Mouse (Mus musculus) kidney, postnatal 25 days (tissue): ENCODE measurements at regions not wholly inside any gene's neighbourhood (a gene's known extent, or its start where the extent isn't known, plus 50 kb on each side); places are given as distances from the start of the nearest gene placed in this dataset.
A peak's percentile ranks its signal among the peaks of the same experiment; 100 is the strongest.

Experiments used
- DNase-seq, 2 experiments: peaks; one replicate each; pipeline ENCODE4 v3.0.0; 2021; ENCODE audit warnings: mixed read lengths in 2 of 2

DNA sequence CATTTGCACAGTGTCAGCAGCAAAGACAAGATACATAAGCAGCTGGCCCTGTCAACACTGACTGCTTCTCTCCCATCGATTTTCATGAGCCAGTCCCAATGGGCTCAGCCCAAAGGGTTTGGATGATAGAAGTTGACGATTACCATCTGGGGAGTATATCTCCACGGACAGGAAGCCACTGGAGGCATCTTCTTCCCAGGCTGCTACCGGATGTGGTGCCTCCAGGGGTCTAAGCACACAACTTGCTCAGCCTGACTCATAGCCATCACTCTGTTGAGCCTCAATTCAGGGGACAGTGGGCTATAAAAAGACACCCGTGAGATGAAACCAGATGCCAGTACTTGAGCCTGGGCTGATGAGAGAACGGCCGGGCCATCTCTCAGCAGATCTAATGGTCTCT lies 71.1 kb upstream of the Hif1a start:
- no peak for DNase-seq

DNA sequence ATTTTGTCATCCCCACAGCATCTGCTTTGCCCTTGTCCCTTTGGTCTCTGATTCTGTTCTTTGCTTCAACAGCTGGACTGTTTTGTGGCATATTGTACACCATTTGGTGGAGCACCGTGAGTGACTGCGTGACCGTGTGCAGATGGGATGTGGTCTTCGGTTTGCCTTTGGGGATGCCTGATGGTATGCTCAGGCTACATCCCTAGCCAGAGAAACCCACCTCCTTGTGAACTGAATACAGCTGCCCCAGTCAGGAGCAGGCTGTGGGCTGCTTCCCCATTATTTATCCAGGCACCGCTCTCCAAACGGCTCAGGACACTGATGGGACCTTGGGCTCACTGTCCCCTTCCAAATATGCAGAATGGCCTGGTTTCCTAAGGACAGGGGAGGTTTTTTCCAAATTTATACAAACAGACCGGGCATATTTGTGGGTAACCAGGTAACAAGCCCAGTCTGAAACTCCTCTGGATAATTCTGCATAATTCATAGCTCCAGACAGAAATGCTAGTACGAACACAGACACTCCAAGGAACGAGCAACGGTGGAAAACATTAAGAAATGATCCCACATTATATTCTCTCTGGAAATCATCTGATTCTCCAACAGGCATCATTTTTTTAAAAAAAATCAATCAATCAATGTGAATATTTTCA lies 70.5 kb upstream of the Hif1a start:
- DNase-seq = no peak

DNA sequence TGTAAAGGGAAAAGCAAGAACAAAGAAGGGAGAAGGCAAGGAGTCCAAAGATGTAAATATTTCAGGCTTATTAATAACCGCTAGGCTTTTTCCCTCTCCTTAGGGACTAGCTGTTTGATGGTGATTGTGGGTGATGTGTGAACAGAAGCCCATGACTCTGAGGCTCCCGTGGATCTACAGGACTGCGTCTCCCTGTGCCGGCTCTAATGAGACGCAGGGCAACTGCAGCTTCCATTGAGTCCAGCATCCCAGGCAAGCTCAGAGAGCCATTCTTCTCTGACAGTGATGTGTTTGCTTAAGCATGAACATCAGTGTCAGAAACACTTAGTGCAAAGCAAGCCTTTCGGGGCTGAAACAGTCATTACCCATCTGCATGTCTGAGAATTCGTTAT lies 70.0 kb upstream of the Hif1a start:
- DNase-seq = no peak

GRCm38 (mm10) chr12:73831637-73832385 lies 69.4 kb upstream of the Hif1a start:
- no peak for DNase-seq

- no peak for DNase-seq
Observed at GRCm38 (mm10) chr12:73832789-73833188, 68.4 kb upstream of the Hif1a start.

GRCm38 (mm10) chr12:73836132-73836531 lies 65.0 kb upstream of the Hif1a start:
- no peak for DNase-seq

- DNase-seq = no peak
Observed at GRCm38 (mm10) chr12:73837036-73837435, 64.1 kb upstream of the Hif1a start.

DNA sequence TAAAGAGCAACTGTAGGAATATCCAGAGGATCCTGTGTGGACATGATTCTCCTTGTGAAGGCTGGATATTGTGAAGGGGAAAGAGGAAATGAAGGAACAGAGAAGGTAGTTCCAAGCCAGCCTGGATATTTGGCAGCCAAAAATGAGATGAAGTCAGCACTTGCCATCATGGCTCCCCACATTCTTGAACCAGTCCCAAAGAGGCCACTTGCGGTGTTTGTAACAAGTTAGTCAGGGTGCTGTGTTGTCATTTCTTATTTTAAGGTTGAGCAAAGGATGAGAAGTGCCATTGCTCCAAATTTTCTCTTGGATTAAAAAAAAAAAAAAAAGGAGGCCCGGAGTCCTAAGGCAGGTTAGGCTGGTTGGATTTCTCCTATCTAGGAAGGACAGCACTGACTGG lies 63.3 kb upstream of the Hif1a start:
- DNase-seq = no peak

GRCm38 (mm10) chr12:73838330-73838729 lies 62.8 kb upstream of the Hif1a start:
- peak in 1 of 2 experiments; percentile 53 for DNase-seq

GRCm38 (mm10) chr12:73842000-73842675 lies 59.0 kb upstream of the Hif1a start:
- DNase-seq = no peak

DNA sequence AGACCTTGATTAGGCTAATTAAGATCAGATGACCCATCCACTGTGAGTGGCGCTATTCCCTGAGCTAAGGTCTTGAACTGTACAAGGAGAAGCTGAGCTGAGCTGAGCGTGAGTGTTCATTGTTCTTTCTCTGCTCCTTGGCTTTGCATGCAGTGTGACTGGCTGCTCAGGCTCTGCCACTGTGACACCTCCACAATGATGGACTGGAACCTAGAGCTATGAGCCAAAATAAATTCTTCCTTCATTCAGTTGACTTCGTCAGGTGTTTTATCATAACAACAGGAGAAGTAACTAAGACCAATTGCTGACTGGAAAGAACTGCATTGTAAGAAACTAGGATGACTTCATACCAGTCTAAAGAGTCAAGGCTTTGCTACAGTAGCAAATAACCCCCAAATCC lies 56.4 kb upstream of the Hif1a start:
- DNase-seq = no peak

- peak in 1 of 2 experiments; percentile 44 for DNase-seq
Observed at GRCm38 (mm10) chr12:73846672-73847071, 54.5 kb upstream of the Hif1a start.

GRCm38 (mm10) chr12:73847336-73847735 lies 53.8 kb upstream of the Hif1a start:
- no peak for DNase-seq

DNA sequence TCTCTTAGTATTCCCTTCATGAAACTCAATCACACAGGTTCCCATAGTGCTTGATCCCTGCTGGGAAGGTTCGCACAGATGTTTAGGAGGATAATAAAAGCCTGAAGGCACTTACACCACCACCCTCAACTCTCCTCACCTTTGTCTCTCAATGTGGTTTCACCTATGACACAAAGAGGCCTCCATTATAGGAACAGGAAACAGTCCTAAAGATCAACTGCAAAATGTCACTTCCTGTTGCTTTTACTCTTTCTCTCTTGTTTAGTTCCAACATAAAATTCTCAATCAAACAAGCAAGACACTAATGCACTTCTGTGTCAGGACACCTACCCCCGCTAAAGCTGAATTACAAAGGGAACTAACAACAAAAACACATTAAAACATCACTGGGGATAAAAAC lies 50.3 kb upstream of the Hif1a start:
- DNase-seq = no peak
